In the genomic region with DNA sequence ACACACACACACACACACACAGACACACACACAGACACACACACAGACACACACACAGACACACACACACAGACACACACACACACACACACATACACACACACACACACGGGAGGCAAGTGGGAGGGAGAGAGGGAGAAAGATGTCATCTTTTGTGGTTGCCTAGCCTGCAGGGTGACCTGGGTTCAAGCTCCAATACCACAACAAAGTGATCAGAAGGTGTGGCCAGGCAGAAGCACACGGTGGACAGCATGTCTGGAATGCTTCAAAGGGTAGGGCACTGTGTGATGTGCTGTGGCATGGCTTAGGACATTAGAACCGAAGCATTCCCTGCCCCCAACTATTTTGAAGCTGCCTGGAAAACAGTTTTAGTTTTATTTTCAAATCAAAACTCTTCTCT, we compare ENCODE assay signal across 30 mouse cellular contexts. TPM values are rescaled to one million over a fixed set of nuclear protein-coding genes. Genes with fewer than 3 reads are reported as not detected.
DNase-seq lines count a peak whose midpoint lies in the region; ATAC-seq and TF ChIP-seq lines count a peak whose summit lies in the region.
"Had no signal": no experiment of that assay in that cellular context is flagged by ENCODE, and none has a peak within 500 bp of the region (broad histone marks: within the 10 kb centered on the region; RNA-seq: fewer than 3 reads in every experiment).

No protein-coding gene starts in this region.

- ATAC-seq in megakaryocyte, adult 5-6 weeks (ENCODE audit: poor library complexity, severe bottlenecking): no peak
- no peak for ATAC-seq in granulocyte monocyte progenitor cell, adult 5-6 weeks (replicated peaks; ENCODE audit: poor library complexity, severe bottlenecking)
- ATAC-seq: activated CD4-positive, CD25-positive, alpha-beta regulatory T cell, adult 4 months; CD4-positive, CD25-positive, alpha-beta regulatory T cell, adult 4 months; forebrain, embryonic 15.5 days; hindbrain, embryonic 16.5 days; intestine, embryonic 15.5 days; Patski had no signal

- peaks cover 47% of the 10 kb centered on the region for H3K4me1 ChIP-seq in megakaryocyte, embryonic 14.5 days

- H3K79me3 ChIP-seq in C2C12 (ENCODE audit: low read depth): peaks cover 8% of the 10 kb centered on the region

- peaks cover 10% of the 10 kb centered on the region for H3K27me3 ChIP-seq in megakaryocyte, embryonic 14.5 days (replicated peaks)
- H3K27me3 ChIP-seq in C2C12 (ENCODE audit: control insufficient read depth, insufficient read depth, insufficient read length): no peaks in the 10 kb centered on the region
- H3K27me3 ChIP-seq: embryonic facial prominence, embryonic 12.5 days; embryonic facial prominence, embryonic 15.5 days; forebrain, embryonic 12.5 days; forebrain, embryonic 15.5 days; hindbrain, embryonic 13.5 days; intestine, embryonic 15.5 days; Patski had no signal

- DNase-seq in ES-CJ7 (ENCODE audit: low read depth, low spot score) (peak; percentile 19), ZHBTc4 (ENCODE audit: low read depth, low spot score) (peak; percentile 41)
- no peak for DNase-seq in left cerebral cortex, adult 18-20 months (ENCODE audit: low spot score in 2 of 2)
- no peak for DNase-seq in ovary, postnatal 14 days (ENCODE audit: low spot score)
- DNase-seq: adrenal gland, postnatal 10 days; adrenal gland, postnatal 36 days; cerebellum, adult 18-20 months; cerebellum, adult 9-10 months; cerebellum, postnatal 14 days; gastrocnemius, postnatal 25 days; heart, adult 2 months; heart, postnatal 36 days; kidney, adult 11 months had no signal

- no peaks in the 10 kb centered on the region for H3K36me3 ChIP-seq in megakaryocyte, embryonic 14.5 days (replicated peaks; ENCODE audit: low read length)
- H3K36me3 ChIP-seq in C2C12 (ENCODE audit: control insufficient read depth, insufficient read depth): no peaks in the 10 kb centered on the region
- H3K36me3 ChIP-seq: embryonic facial prominence, embryonic 12.5 days; embryonic facial prominence, embryonic 15.5 days; forebrain, embryonic 12.5 days; forebrain, embryonic 15.5 days; heart, embryonic 10.5 days; hindbrain, embryonic 10.5 days; hindbrain, embryonic 13.5 days; intestine, embryonic 15.5 days had no signal

- H3K9me3 ChIP-seq in megakaryocyte, embryonic 14.5 days: no peaks in the 10 kb centered on the region
- H3K9me3 ChIP-seq: embryonic facial prominence, embryonic 12.5 days; embryonic facial prominence, embryonic 15.5 days; forebrain, embryonic 12.5 days; forebrain, embryonic 15.5 days; heart, embryonic 10.5 days; hindbrain, embryonic 10.5 days; hindbrain, embryonic 13.5 days; intestine, embryonic 15.5 days had no signal

- TF ChIP-seq CTCF in C2C12 (IDR thresholded peaks at IDR 0.05; ENCODE audit: control insufficient read depth, insufficient read depth, insufficient read length): no peak

- H3K79me2 ChIP-seq in C2C12 (ENCODE audit: control insufficient read depth, insufficient read depth): peaks cover 22% of the 10 kb centered on the region

- H3ac ChIP-seq in C2C12 (ENCODE audit: control insufficient read depth, insufficient read length, low read depth): no peak overlapping the region

- peak overlapping the region; percentile 75 for H3K4me3 ChIP-seq in megakaryocyte, embryonic 14.5 days (replicated peaks)
- H3K4me3 ChIP-seq in C2C12 (ENCODE audit: insufficient read depth, poor library complexity, severe bottlenecking): no peak overlapping the region
- H3K4me3 ChIP-seq: embryonic facial prominence, embryonic 12.5 days; embryonic facial prominence, embryonic 15.5 days; erythroblast, embryonic 14.5 days; forebrain, embryonic 12.5 days; forebrain, embryonic 15.5 days; heart, adult 2 months; heart, embryonic 10.5 days; hindbrain, embryonic 10.5 days; hindbrain, embryonic 13.5 days; intestine, embryonic 15.5 days had no signal

TF ChIP-seq in C2C12, 6 proteins besides CTCF, POLR2A, EP300 and RAD21:
- peak; percentile 71 for TF ChIP-seq MAX (IDR thresholded peaks at IDR 0.05)
- no peak for TF ChIP-seq FOSL1 (IDR thresholded peaks at IDR 0.05; ENCODE audit: insufficient read depth, low read length, poor library complexity, severe bottlenecking)
- no peak for TF ChIP-seq MYOG (IDR thresholded peaks at IDR 0.05; ENCODE audit: control insufficient read depth, extremely low read depth, insufficient read length)
- TF ChIP-seq MYOD1 (IDR thresholded peaks at IDR 0.05; ENCODE audit: control insufficient read depth, insufficient read length, low read depth): no peak
- TF ChIP-seq CEBPB (IDR thresholded peaks at IDR 0.05; ENCODE audit: low read depth): no peak

RNA-seq across cellular contexts. Expression of gene Phlpp1, which starts 2.8 kb away (rescaled TPM):
- 0.67 and 2.4 TPM in 2 replicates for polyA plus RNA-seq in megakaryocyte, embryonic 14.5 days (2012; ENCODE audit: insufficient read depth, low replicate concordance)
- total RNA-seq in megakaryocyte, adult 5-6 weeks (2015): 1.8 and 2.6 TPM in 2 replicates
- 2.7 and 3.8 TPM in 2 replicates for total RNA-seq in megakaryocyte, adult 5-6 weeks (2017)
- 6.3 TPM for polyA plus RNA-seq in C2C12 (2012; fragmentation: generic; extraction: Trizol)
- total RNA-seq in granulocyte monocyte progenitor cell, adult 5-6 weeks (2014; fragmentation: Nextera tagmentation): 0.94 and 2.2 TPM in 2 replicates
- 1.7 and 2.1 TPM in 2 replicates for total RNA-seq in granulocyte monocyte progenitor cell, adult 5-6 weeks (2017)
- total RNA-seq in left cerebral cortex, adult 18-20 months (2021): 10 to 100 TPM; 62.0 to 66.9 TPM

Comparison
In these comparisons a context has a peak if more than half of its experiments do, and no peak if none do; other contexts are left out.
1. DNase-seq: peak in ES-CJ7 (single experiment) and ZHBTc4 (single experiment); none in left cerebral cortex, adult 18-20 months (0 of 2) and ovary, postnatal 14 days (single experiment).
2. RNA of gene Phlpp1, which starts 2.8 kb away (total RNA-seq): 62.0 to 66.9 TPM in left cerebral cortex, adult 18-20 months; 1.8 to 3.8 TPM in megakaryocyte, adult 5-6 weeks and 0.94 to 2.2 TPM in granulocyte monocyte progenitor cell, adult 5-6 weeks; every median in the first group is over 10 times any median in the second.